In genomic region chrX:8073881-8074429, GRCm38 (mm10) we compare ENCODE assay signal across 9 mouse cellular contexts. TPM values are rescaled to one million over a fixed set of nuclear protein-coding genes. Genes with fewer than 3 reads are reported as not detected.
DNase-seq lines count a peak whose midpoint lies in the region; ATAC-seq and TF ChIP-seq lines count a peak whose summit lies in the region.
"Had no signal": no experiment of that assay in that cellular context is flagged by ENCODE, and none has a peak within 500 bp of the region (broad histone marks: within the 10 kb centered on the region; RNA-seq: fewer than 3 reads in every experiment).

No protein-coding gene starts in this region.

- peak; percentile 7; the same call in 1 of the 2 replicates for ATAC-seq in embryonic facial prominence, embryonic 13.5 days (ENCODE audit: insufficient number of reproducible peaks, insufficient read depth, low FRiP score, low TSS enrichment, low read depth)
- peak; percentile 28; the same call in 1 of the 2 replicates for ATAC-seq in hindbrain, embryonic 15.5 days (ENCODE audit: low FRiP score, low read depth)
- no peak; the same call in 1 of the 2 replicates for ATAC-seq in liver, postnatal 0 days

- H3K9me3 ChIP-seq in embryonic facial prominence, embryonic 13.5 days = no peaks in the 10 kb centered on the region
- no peaks in the 10 kb centered on the region for H3K9me3 ChIP-seq in hindbrain, embryonic 15.5 days
- no peaks in the 10 kb centered on the region for H3K9me3 ChIP-seq in liver, postnatal 0 days (ENCODE audit: low read length)

- peak overlapping the region; percentile 47 for H3K4me3 ChIP-seq in left cerebral cortex, adult 2 months
- H3K4me3 ChIP-seq in embryonic facial prominence, embryonic 13.5 days = peak overlapping the region; percentile 55
- peak overlapping the region; percentile 57 for H3K4me3 ChIP-seq in hindbrain, embryonic 15.5 days
- peak overlapping the region; percentile 75 for H3K4me3 ChIP-seq in liver, postnatal 0 days (ENCODE audit: low read depth, low read length)

- peaks cover 14% of the 10 kb centered on the region for H3K36me3 ChIP-seq in embryonic facial prominence, embryonic 13.5 days
- peaks cover 7% of the 10 kb centered on the region; the same call in 1 of the 2 replicates for H3K36me3 ChIP-seq in hindbrain, embryonic 15.5 days
- H3K36me3 ChIP-seq in liver, postnatal 0 days (replicated peaks; ENCODE audit: insufficient read depth, low read length) = peaks cover 8% of the 10 kb centered on the region; the same call in 1 of the 2 replicates

- H3K4me1 ChIP-seq in embryonic facial prominence, embryonic 13.5 days = peaks cover 4% of the 10 kb centered on the region; the same call in 1 of the 2 replicates
- H3K4me1 ChIP-seq in hindbrain, embryonic 15.5 days (replicated peaks) = peaks cover 4% of the 10 kb centered on the region
- no peaks in the 10 kb centered on the region for H3K4me1 ChIP-seq in liver, postnatal 0 days (ENCODE audit: insufficient read depth)

- H3K4me2 ChIP-seq in embryonic facial prominence, embryonic 13.5 days = peak overlapping the region; percentile 57
- peak overlapping the region; percentile 60 for H3K4me2 ChIP-seq in hindbrain, embryonic 15.5 days
- H3K4me2 ChIP-seq in liver, postnatal 0 days (ENCODE audit: low read depth, low read length) = peak overlapping the region; percentile 74

- TF ChIP-seq CTCF in left cerebral cortex, adult 2 months (IDR thresholded peaks at IDR 0.05) = no peak
- TF ChIP-seq CTCF in liver, postnatal 0 days (IDR thresholded peaks at IDR 0.05; ENCODE audit: low read depth) = no peak

- WGBS in embryonic facial prominence, embryonic 13.5 days = 27% methylated on average over 50 of the region's 64 CpGs
- WGBS in hindbrain, embryonic 15.5 days = 17% methylated on average over 46 of the region's 64 CpGs
- WGBS in liver, postnatal 0 days (ENCODE audit: insufficient replicate concordance) = 14% methylated on average over 36 of the region's 64 CpGs

- intact Hi-C loops in left cerebral cortex, adult 2 months (cut with DNase I) = no loop called here

- no peak for TF ChIP-seq EP300 in liver, postnatal 0 days (IDR thresholded peaks at IDR 0.05; ENCODE audit: low read depth)

- H3K9ac ChIP-seq in embryonic facial prominence, embryonic 13.5 days = peak overlapping the region; percentile 77
- H3K9ac ChIP-seq in hindbrain, embryonic 15.5 days = peak overlapping the region; percentile 53
- peak overlapping the region; percentile 79 for H3K9ac ChIP-seq in liver, postnatal 0 days (replicated peaks)

- H3K27ac ChIP-seq in left cerebral cortex, adult 2 months = no peak overlapping the region
- peak overlapping the region; percentile 91 for H3K27ac ChIP-seq in embryonic facial prominence, embryonic 13.5 days
- H3K27ac ChIP-seq in hindbrain, embryonic 15.5 days (replicated peaks) = peak overlapping the region; percentile 86
- peak overlapping the region; percentile 90 for H3K27ac ChIP-seq in liver, postnatal 0 days (ENCODE audit: low read depth)

- H3K27me3 ChIP-seq in embryonic facial prominence, embryonic 13.5 days = no peaks in the 10 kb centered on the region
- no peaks in the 10 kb centered on the region for H3K27me3 ChIP-seq in hindbrain, embryonic 15.5 days
- no peaks in the 10 kb centered on the region for H3K27me3 ChIP-seq in liver, postnatal 0 days (ENCODE audit: insufficient read depth, low read length)

- peak in 1 of 2 experiments; percentile 11 for DNase-seq in left cerebral cortex, adult 2 months (ENCODE audit: extremely low spot score in 1 of 2, low spot score in 2 of 2)
- no peak for DNase-seq in left cerebral cortex, adult 11 months (ENCODE audit: low spot score)
- peak; percentile 31 to 62 for DNase-seq in adrenal gland, adult (ENCODE audit: inconsistent age in 2 of 2, low spot score in 1 of 2)
- DNase-seq in liver, postnatal 0 days = peak; percentile 44
- DNase-seq in right cerebral cortex, postnatal 10 days (ENCODE audit: low spot score in 2 of 2) = peak; percentile 31 to 49
- DNase-seq in adipocyte (ENCODE audit: low spot score) = no peak

RNA-seq across cellular contexts. Expression of gene Suv39h1, which starts 0.6 kb away (rescaled TPM):
- total RNA-seq in left cerebral cortex, adult 2 months (2021) = 10 to 100 TPM; 22.5 to 27.1 TPM
- 64.7 and 68.5 TPM in 2 replicates for polyA plus RNA-seq in embryonic facial prominence, embryonic 13.5 days (2015; fragmentation: Nextera tagmentation; extraction: Ambion mirVana)
- polyA plus RNA-seq in hindbrain, embryonic 15.5 days (2015; fragmentation: Nextera tagmentation; extraction: Ambion mirVana) = 40.5 and 40.6 TPM in 2 replicates
- 13.9 and 15.8 TPM in 2 replicates for polyA plus RNA-seq in liver, postnatal 0 days (2015; fragmentation: Nextera tagmentation; extraction: Ambion mirVana)

RNA-seq across cellular contexts. Expression of gene Was, which starts 16.3 kb away (rescaled TPM):
- 1 to 10 TPM; 1.5 to 1.9 TPM for total RNA-seq in left cerebral cortex, adult 2 months (2021)
- polyA plus RNA-seq in embryonic facial prominence, embryonic 13.5 days (2015; fragmentation: Nextera tagmentation; extraction: Ambion mirVana) = 0.41 and 0.44 TPM in 2 replicates
- 0.07 and 0.13 TPM in 2 replicates for polyA plus RNA-seq in hindbrain, embryonic 15.5 days (2015; fragmentation: Nextera tagmentation; extraction: Ambion mirVana)
- polyA plus RNA-seq in liver, postnatal 0 days (2015; fragmentation: Nextera tagmentation; extraction: Ambion mirVana) = 2.4 and 2.9 TPM in 2 replicates

RNA-seq across cellular contexts. Expression of gene Glod5, which starts 55.7 kb away (rescaled TPM):
- total RNA-seq in left cerebral cortex, adult 2 months (2021) = under 1 TPM; 0.75 to 0.94 TPM
- not detected in 2 replicates for polyA plus RNA-seq in embryonic facial prominence, embryonic 13.5 days (2015; fragmentation: Nextera tagmentation; extraction: Ambion mirVana)
- polyA plus RNA-seq in hindbrain, embryonic 15.5 days (2015; fragmentation: Nextera tagmentation; extraction: Ambion mirVana) = 0.25 and 0.79 TPM in 2 replicates
- polyA plus RNA-seq in liver, postnatal 0 days (2015; fragmentation: Nextera tagmentation; extraction: Ambion mirVana) = 2.6 and 4.3 TPM in 2 replicates
- total RNA-seq: gastrocnemius, postnatal 4 days had no signal

RNA-seq across cellular contexts. Expression of gene Wdr13, which starts 58.7 kb away (rescaled TPM):
- 100 to 1,000 TPM; 190 to 220 TPM for total RNA-seq in left cerebral cortex, adult 2 months (2021)
- polyA plus RNA-seq in embryonic facial prominence, embryonic 13.5 days (2015; fragmentation: Nextera tagmentation; extraction: Ambion mirVana) = 23.2 and 27.2 TPM in 2 replicates
- 60.2 and 65.5 TPM in 2 replicates for polyA plus RNA-seq in hindbrain, embryonic 15.5 days (2015; fragmentation: Nextera tagmentation; extraction: Ambion mirVana)
- polyA plus RNA-seq in liver, postnatal 0 days (2015; fragmentation: Nextera tagmentation; extraction: Ambion mirVana) = 4.6 and 5.6 TPM in 2 replicates

Comparison
In these comparisons a context has a peak if more than half of its experiments do, and no peak if none do; other contexts are left out.
1. DNase-seq: peak in adrenal gland, adult (2 of 2), liver, postnatal 0 days (single experiment) and right cerebral cortex, postnatal 10 days (2 of 2); none in left cerebral cortex, adult 11 months (single experiment) and adipocyte (single experiment).
2. Peak in every context shown above with its lines, with median percentiles within 50 percentile points of each other: H3K4me3 ChIP-seq, H3K4me2 ChIP-seq and H3K9ac ChIP-seq.